Mouse (Mus musculus) thymus, postnatal 0 days (tissue): ENCODE measurements at regions not wholly inside any gene's neighbourhood (a gene's known extent, or its start where the extent isn't known, plus 50 kb on each side); places are given as distances from the start of the nearest gene placed in this dataset.
A peak's percentile ranks its signal among the peaks of the same experiment; 100 is the strongest.

ENCODE experiments used
- DNase-seq: peaks from one replicate; pipeline ENCODE4 v3.0.0-alpha.2; 2015; ENCODE audit warnings: low spot score

- DNase-seq = no peak
Observed at GRCm38 (mm10) chr2:124718985-124719384, 348.9 kb upstream of the Slc24a5 start.

- peak; percentile 29 for DNase-seq
Observed at GRCm38 (mm10) chr2:124719820-124720478, 348.0 kb upstream of the Slc24a5 start.

GRCm38 (mm10) chr2:124720593-124721445, 347.1 kb upstream of the Slc24a5 start:
- no peak for DNase-seq

- no peak for DNase-seq
Observed at GRCm38 (mm10) chr2:124724171-124724570, 343.8 kb upstream of the Slc24a5 start.

GRCm38 (mm10) chr2:124724827-124725480, 343.0 kb upstream of the Slc24a5 start:
- DNase-seq = no peak

GRCm38 (mm10) chr2:124727979-124728378, 339.9 kb upstream of the Slc24a5 start:
- no peak for DNase-seq

- DNase-seq = no peak
Observed at GRCm38 (mm10) chr2:124732593-124732992, 335.3 kb upstream of the Slc24a5 start.

- no peak for DNase-seq
Observed at GRCm38 (mm10) chr2:124740848-124741247, 327.1 kb upstream of the Slc24a5 start.

GRCm38 (mm10) chr2:124742964-124743363, 325.0 kb upstream of the Slc24a5 start:
- no peak for DNase-seq

- no peak for DNase-seq
Observed at GRCm38 (mm10) chr2:124745045-124745444, 322.9 kb upstream of the Slc24a5 start.

- no peak for DNase-seq
Observed at GRCm38 (mm10) chr2:124747119-124747518, 320.8 kb upstream of the Slc24a5 start.

- no peak for DNase-seq
Observed at GRCm38 (mm10) chr2:124747627-124748026, 320.3 kb upstream of the Slc24a5 start.

- DNase-seq = no peak
Observed at GRCm38 (mm10) chr2:124751832-124752231, 316.1 kb upstream of the Slc24a5 start.

- DNase-seq = no peak
Observed at GRCm38 (mm10) chr2:124753717-124754116, 314.2 kb upstream of the Slc24a5 start.

GRCm38 (mm10) chr2:124755244-124755643, 312.7 kb upstream of the Slc24a5 start:
- DNase-seq = no peak

GRCm38 (mm10) chr2:124758992-124759391, 308.9 kb upstream of the Slc24a5 start:
- DNase-seq = no peak

- DNase-seq = no peak
Observed at GRCm38 (mm10) chr2:124763650-124764049, 304.3 kb upstream of the Slc24a5 start.

- no peak for DNase-seq
Observed at GRCm38 (mm10) chr2:124764186-124764910, 303.6 kb upstream of the Slc24a5 start.

- DNase-seq = no peak
Observed at GRCm38 (mm10) chr2:124769267-124769967, 298.5 kb upstream of the Slc24a5 start.

GRCm38 (mm10) chr2:124770028-124770427, 297.9 kb upstream of the Slc24a5 start:
- no peak for DNase-seq
